Mouse (Mus musculus) left cerebral cortex, adult 11 months (tissue): ENCODE results near the gene Vps9d1.
"Not testable (repeated sequence)": the region's sequence is repeated elsewhere in the genome, so short reads cannot be mapped to it uniquely, and the experiment has no call there.

ENCODE experiments used
- DNase-seq: peaks from one replicate; pipeline ENCODE4 v3.0.0; 2022; ENCODE audit warnings: low spot score

The Vps9d1 gene

DNA sequence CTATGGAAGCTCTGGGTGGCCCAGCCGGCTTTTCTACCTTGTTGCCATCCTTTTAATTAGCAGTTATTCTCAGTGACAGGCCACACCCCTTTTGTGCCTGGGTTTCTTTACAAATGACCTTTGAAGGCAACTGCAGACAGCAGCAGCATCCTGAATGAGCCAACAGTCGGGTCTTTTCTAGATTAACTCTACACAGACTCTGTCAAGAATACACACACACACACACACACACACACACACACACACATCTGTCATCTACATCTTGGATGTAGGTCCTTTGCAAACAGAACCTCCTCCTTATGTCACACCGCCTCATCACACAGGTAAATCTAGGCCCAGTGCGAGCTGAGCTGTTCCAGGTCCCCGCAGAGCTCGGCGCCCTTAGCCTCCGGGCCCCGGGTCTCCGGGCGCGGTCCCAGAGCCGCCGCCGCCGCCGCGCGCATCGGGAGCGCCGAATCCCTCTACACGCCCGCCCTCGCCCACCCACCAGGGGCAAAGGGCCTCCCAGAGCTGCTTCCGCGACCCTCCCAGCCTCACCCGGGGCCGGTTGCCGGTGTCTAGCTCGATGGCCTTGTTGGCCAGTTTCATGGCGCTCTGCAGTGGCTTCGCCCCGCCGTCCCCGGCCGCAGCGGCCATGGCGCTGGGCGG is 573 bp downstream of the Vps9d1 start:
- no peak for DNase-seq

DNA sequence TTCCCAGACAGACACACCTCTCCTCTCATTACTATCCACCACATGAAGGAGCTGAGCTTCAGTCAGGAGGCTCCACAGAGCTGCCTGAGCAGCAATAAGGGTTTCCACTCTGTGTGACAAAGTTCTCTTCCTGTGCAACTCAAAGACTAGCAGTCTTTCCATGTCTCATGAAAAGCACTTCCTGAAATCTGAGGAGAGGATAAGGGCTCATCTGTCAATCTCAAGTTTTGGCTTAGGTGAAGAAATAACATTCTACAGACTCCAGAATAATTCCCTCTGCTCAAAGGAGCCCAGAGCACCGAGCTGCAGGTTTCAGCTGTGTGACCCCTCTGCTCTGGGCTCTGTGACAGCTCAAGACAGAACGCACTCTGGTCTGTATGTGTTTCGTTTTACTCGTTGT is 1.2 kb downstream of the Vps9d1 start:
- DNase-seq = no peak

DNA sequence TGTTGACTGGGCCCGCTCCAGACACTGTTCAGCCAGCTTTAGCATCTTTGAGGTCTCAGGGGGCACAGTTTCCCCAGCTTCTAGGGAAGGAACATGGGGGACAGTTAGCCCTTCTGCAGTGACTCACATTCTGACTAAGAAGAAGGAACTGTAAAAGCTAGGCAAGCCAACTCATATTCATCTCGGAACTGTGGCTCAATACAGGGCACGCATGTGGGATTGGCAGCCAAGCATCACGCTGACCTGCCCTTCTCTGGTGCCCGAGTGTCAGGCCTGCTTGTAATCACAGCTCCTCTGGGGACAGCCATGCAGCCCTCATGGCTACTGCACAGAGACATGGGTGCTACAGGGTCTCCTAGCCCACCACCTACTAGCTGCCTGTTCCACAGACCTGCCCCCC is 3.2 kb downstream of the Vps9d1 start:
- no peak for DNase-seq

DNA sequence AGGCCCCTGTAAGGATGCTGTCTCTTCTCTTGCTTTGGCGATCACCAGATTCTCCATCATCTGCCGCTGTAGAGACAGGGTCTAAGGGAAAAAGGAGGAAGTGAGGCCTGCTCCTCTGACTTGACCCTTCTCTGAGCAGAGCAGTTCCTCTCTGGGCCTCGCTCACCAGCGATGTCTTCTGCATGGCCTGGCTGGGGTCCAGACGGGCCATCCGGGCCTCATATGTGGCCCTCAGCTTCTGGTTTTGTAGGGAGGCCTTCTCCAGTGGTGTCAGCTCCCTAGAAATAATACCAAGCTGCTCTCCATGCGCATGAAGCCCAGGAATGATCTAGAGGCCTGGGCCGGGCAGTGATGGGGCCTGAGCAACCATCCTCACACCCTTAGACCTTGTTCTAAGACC is 5.6 kb downstream of the Vps9d1 start:
- DNase-seq = no peak

DNA sequence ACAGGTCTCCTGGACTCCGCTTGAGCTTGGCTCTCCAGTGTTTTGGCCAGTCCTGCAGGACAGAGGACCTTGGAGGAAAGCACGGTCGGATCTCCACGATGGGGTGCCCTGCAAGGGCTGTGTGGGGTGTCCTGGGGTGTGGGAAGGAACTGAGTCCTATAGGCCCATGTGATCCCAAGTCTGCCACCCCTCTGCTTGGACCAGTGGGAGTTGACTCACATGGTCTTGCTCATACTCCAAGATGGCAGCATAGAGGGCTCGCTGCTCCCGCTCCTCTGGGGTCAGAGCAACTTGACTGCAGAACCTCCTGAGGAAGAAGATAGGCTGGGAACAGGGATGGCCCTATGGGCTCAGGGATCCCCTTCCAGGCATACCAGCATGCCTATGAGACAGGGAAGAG is 6.4 kb downstream of the Vps9d1 start:
- DNase-seq = no peak

DNA sequence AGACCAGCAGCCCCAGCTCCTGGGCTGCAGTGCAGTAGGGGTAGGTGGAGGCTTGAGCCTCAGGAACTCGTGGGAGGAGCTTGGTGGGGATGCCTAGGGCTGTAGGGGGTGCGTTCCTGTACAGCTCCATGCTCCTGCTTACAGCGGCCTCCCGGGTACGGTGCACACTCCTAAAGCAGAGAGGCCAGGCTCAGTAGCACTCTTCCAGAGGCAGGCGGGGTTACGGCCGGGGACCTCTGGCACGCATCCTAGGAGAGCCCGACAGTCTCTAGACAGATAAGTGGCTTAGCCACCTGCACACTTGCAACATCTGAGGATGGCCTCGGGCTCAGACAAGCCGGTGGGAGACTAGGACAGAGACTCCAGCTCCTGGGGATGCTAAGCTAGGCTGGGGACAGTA is 8.6 kb downstream of the Vps9d1 start:
- DNase-seq = no peak

DNA sequence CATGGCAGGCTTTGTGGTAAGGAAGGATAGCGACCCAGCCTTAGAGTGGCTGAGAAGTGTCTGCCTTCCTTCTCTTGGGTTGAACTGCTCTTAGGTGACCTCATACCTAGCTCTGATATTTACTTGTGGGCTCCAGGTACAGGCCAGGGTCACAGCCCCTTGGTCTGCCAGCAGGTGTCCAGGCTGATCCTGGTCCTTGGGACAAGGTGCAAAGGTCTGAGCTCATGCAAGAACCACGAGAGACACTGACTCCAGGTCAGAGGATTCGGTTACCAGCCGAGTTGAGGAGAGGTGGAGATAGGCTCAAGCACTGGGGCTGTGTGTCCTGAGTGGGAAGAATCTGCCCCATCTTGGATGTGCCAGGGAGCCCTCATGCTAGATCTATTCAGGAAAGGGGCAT is 9.8 kb downstream of the Vps9d1 start:
- DNase-seq = no peak

DNA sequence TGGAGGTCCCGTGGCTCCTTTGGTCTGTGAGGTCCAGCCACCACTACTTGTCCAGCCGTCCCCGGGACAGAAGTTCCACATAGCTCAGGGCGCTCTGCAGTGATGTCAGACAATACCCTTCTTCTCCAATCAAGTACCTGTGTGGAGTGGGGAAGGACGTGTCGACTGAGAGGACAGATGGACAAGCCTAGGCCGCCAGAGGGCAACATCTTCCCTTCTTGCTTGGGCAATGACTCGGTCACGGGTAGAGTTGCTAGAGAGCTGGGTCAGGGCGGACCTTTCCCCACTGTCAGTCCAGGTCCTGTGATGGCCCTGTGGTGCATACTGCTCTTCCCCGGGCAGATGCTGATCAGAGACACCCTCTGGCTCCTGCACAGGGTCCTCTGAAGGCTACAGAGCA is 11.1 kb downstream of the Vps9d1 start:
- no peak for DNase-seq

DNA sequence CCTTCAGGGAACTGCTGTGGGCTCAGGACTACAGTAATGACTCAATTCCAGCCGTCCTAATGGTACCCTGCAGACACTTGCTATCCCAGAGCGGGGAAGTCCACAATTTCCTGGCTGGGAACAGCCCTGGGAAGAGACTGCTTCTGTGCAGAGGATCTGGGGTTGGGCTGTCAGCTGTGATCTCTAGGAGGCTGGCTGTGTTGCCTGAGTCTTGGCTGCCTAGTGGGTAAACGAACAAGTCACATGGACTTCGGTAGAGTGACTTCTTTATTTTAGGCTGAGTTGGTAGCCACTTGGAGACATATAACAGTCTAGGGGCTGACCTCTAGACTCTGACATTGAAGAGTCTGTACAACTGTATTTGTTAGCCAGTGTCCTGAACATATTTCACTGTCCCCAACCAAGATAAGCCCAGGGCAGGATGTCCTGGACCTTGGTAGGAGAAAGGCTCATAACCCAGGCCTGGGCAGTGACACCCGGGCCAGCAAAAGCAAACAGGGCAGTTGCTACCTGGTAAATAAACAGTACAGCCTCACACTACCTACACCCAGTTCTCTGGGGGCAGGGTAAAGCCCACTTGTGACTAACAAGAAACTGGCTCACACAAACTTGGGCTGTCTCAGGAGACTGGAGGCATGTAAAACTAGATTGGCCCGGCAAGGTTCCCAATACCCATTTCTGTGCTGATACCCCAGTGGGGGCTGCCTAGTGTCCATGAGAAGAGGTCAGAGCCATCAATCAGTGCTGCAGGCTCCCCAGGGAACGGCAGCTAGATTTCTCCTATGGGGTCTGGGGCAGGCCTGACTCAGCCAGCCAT is 11.8 kb downstream of the Vps9d1 start:
- no peak for DNase-seq

DNA sequence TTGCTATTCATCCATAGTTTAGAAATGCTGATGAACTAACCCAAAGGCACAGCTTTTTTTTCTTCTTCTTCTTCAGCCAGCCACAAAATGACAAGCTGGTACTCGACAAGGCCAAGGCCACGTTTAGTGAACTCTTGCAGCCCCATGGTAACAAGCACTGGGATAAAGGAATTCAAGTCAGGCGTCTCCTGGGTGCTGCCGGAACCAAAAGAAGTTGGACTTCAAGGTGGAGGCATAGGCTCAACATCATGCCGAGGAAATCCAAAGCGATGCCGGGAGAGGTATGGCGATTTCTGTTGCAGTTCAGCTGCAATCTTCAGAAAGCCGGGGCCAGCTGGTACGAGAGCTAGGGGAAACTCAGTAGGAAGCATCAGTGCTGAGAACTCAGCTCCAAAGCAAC is 14.8 kb downstream of the Vps9d1 start:
- no peak for DNase-seq

DNA sequence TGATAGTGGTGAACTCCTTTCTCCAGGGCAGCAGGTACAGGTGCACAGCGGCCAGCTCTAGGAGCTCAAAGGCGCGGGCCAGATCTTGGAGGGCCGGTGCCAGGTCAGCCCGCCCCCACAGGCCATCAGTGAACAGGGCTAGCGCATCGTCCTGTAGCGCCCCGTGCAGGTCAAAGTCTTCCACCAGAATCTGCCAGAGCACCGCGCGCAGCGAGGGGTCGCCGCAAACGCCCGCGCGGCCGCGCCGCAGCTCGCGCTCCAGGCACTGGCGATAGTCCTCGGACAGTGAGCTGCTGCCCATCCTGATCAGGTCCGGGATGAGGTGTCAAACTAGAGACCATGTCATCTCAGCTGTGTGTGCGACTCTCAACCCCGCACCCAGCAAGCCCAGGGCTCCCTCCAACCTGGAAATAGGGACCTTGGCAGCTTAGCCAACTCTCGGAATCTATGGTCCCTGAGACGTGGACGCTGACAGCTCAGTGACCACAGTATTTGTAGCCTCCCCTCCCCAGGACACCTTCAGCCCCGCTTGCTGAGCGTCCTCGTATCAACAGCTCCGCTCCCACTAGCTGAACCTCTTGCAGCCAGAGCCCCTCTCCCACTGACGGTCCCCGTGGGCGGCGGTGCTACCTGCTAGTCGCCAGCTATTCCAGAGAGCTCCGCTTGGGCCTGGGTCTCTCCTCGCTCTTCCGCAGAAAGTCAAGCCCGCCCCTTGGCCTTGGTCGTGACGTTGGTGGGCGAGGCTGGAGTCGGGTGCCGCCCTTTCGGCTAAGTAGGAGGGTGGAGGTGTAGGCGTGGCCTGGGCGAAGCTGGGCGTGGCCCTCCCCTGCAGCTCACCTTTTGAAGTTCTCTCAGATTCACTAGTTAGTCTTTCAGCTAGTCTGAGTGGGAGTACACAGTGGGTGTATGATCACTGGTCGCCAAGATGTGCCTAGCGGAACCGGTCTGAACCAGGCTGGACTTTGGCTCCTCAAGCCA is 18.3 kb downstream of the Vps9d1 start, which contains the start of gene Spata2l:
TSS of gene Spata2l (minus strand) at position 714 of the 978 bp plus-strand sequence.
- peak; percentile 82 for DNase-seq

DNA sequence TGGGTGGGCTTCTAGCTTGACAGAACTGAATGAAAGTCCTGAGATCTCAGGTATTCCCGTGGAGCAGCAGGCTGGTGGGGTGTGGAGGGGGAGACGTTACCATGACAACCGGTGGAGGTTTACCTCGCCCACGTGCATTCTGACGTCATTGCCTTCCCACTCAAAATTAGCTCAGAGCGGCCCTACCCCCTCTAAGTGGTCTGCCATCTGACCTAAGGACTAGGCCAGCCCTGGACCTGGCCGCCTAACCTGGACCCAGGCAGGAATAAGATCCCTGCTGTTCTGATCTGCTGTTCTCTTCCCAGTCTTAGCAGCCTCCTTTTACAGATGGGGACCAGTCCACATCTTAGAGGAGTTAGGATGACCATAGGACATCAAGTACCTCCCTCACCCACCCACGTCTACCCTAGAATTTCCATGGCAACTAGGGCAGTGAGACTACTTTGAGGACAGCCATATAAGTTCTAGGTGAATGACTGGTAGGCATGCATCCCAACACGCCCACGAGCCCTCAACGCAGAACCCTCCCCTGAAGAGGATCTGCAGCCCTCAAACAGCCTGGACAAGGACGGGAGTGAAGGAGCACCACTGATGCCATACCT is 19.1 kb downstream of the Vps9d1 start:
- peak; percentile 82 for DNase-seq

DNA sequence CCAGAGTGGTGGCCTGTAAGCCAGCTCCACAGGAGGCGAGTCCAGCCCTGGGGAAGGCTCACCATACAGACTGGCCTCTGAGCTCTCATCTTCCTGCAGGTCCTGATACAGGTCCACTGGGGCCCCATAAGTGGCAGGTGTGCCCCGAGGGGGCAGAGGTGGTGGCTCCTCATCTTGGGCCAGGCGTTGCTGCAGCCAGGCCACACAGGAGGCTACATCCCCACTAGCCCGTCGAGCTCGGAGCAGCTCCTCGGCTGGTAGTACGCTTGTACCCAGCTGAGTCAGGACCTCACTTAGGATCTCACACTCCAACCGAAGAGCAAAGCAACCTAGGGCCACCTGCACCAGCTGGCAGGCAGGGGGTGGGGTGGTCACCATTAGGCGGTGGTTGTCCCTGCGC is 20.4 kb downstream of the Vps9d1 start:
- no peak for DNase-seq

DNA sequence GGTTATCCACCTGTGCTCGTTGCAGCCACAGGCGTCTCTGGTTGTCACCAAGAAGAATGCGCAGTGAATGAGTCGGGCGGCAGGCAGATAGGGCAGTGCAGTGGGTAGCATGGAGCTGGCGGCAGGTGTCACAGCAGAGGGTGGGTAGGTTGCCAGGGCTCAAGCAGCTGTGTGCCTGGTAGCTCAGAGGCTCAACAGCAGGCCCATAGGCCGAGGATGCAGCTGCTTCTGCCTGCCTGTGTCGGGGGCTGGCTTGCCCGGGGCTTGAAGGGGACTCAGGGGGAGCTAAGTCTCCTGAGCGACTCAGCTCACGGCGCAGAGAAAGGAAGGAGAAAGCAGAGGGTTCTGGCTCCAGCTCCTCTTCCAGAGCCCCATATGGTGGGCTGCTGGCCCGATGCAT is 20.8 kb downstream of the Vps9d1 start:
- DNase-seq = no peak

DNA sequence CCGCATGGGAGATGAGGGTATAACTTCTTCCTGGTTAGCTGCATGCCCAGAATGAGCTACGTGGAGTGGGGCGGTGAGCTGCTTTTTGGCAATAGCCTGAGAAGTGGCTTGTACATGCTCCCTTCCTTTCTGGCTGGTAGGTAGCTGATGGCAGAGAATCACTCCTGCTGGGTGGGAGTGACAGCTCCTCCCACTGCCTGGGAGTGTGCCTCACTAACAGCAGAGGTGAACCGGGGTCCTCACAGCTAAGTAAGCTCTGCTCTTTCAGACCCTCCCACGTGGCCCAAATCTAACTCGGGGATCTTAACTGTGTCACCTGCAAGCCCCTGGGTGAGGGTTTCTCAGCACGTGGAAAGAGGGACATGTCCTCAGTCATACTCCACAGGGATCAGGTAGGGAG is 21.6 kb downstream of the Vps9d1 start:
- DNase-seq = no peak

DNA sequence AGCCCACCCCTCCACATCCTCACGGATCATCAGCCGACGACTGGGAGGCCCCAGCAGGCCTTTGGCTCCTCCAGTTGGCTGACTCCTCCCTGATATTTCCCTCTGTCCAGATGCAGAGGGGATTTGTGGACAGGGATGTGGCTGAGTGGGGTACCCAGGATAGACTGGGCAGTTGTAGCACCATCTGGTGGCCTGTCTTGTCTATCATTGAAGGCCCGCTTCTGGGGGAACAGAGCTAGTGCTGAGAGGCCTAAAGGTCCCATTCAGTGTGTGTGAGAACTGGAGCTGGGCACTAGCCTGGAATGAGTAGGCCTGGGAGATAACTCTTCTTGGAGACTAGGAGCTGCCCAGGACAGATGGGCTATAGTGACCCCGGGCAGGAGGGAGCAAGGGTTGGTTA is 22.4 kb downstream of the Vps9d1 start:
- no peak for DNase-seq

DNA sequence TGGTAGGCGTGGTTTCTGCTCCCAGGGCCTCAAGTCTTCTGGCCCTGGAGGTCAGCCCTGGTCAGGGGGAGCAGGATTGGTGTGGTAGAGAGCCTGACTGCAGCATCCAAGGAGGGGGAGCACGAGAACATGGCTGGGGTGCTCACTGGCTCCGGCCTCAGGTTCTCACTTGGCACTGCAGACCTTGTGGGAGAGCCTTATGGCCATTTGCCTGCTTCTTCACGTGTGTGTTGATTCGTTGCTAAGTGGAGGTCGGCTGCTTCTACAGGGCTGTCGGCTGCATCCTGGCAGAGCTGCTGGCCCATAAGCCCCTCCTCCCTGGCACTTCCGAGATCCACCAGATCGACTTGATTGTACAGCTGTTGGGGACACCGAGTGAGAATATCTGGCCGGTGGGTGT is 23.8 kb downstream of the Vps9d1 start:
- DNase-seq = not testable (repeated sequence)

DNA sequence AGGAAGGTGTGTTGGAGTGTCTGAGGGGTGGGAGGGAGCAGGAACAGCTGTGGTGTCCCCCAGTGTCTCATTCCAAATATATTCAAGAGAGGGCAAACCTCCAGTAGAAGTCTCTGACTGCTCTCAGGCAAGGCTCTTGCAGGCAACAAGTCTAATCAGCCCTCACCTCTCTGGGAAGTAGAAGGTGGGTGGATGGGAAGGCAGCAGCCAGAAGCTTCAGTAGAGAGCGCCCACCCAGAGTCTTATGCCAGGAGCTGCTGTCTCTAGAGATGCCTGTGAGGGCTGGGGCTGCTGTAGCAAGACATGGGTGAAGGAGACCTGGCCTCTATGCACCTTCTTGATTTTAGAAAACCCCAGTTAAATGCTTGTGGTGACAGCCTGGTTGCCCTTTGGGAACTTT is 25.7 kb downstream of the Vps9d1 start:
- DNase-seq = no peak

DNA sequence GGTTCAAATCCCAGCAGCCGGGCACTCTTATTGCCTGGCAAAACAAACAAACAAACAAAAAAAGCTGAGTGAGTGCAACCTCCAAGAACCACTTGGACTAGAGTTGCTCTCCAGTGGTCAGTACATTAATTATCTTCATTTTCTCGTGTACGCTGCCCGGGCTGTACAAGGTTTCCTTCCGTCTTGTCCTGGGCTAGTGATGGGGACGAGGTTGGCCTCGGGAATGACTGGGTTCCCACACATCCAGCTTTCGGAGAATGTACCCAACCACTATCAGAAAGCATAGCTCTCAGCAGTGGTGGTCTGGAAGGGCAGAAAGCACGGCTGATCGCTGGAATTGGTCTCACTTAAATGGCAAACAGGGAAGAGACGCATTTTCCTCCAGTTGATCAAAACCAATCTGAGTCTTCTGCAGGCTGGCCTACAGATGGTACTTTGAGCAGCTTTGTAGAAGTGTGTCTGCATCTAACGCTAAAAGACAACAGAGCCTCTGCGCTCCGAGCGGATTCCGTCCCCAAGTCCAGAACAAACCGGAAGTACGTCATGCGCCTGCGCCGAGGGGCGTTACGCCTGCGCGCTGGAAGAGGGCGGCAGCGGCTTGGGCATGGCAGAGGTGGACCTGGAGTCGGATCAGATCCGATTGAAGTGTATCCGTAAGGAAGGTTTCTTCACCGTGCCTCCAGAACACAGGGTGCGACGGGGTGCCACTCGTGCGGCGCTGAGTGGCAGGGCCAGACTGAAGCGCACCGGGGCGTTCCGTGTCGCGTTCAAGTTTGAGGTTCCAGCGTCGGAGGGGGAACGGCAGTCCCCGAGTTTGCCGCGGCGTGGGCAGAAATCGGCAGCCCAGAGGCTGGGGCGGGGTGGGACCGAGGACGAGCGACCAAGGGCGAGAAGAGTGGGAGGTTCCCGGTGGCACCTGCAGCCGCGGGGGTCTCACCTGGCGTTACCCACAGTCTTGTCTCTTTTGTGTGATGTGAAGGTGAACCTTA is 29.6 kb downstream of the Vps9d1 start, which contains the start of gene Cdk10:
TSS of gene Cdk10 (plus strand) at position 565 of the 989 bp plus-strand sequence.
- peak; percentile 86 for DNase-seq

DNA sequence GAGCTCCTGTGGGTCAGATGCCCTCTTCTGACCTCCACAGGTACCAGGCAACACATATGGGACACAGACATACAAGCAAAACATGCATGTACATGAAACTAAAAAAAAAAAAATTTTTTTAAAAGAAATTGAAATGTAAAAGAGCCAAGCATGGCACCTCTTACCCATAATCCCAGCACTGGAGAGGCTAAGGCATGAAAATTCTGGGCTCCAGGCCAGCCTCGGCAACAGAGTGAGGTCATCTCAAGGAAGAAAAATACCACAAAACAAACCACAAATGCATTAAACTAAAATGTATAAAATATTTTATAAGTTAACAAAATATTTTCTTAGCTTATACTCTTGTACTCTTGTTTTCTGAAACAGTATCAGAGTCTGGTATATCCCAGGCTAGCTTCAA is 33.2 kb downstream of the Vps9d1 start:
- DNase-seq = no peak

DNA sequence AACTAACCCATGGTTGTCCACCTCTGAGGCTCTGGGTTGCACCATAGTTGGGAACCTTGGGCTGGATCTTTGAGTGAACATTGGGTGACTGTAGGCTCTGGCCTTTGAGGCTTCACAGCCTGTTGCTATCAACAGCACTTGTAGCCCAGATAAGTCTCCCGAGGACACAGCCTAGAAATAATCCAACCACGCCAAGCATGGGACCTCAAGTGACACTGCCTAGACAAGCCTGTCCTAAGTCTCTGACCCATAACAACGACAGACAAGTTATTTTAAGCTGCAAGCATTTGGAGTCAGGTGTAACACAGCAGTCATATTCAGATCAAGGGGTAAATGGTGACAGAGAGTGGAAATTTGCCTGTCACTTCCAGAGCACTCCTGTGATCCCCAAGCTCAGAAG is 38.7 kb downstream of the Vps9d1 start:
- no peak for DNase-seq
